Mouse (Mus musculus) kidney, embryonic 16.5 days (tissue): ENCODE results near the gene Tbl1x. TPM values are rescaled to one million over a fixed set of nuclear protein-coding genes. Genes with fewer than 3 reads are reported as not detected.

ENCODE experiments used
- ATAC-seq: fragments of 200-750 bp; cut with Nextera tagmentation; 2 replicates; pipeline ENCODE4 v1.8.0; 2017; ENCODE audit warnings: moderate TSS enrichment; ENCODE audit not compliant: low FRiP score, low TSS enrichment
- H3K27ac ChIP-seq: fragments of 300-500 bp; sonication (generic); 2 replicates; pipeline ENCODE4 v1.5.1; 2014; ENCODE audit warnings: low read length
- H3K27me3 ChIP-seq: fragments of 300-500 bp; sonication (generic); 2 replicates; pipeline ENCODE4 v1.6.1; 2014; ENCODE audit warnings: low read length, control low read depth, mixed read lengths; ENCODE audit not compliant: insufficient read depth
- H3K36me3 ChIP-seq: fragments of 300-500 bp; sonication (generic); 2 replicates; pipeline ENCODE4 v1.6.1; 2014; ENCODE audit warnings: low read length, control low read depth, mixed read lengths; ENCODE audit not compliant: insufficient read depth
- H3K4me1 ChIP-seq: fragments of 300-500 bp; sonication (generic); 2 replicates; pipeline ENCODE4 v1.6.1; 2014; ENCODE audit warnings: low read length, control low read depth, mixed read lengths; ENCODE audit not compliant: insufficient read depth
- H3K4me2 ChIP-seq: fragments of 300-500 bp; sonication (generic); replicated peaks from 2 replicates; pipeline ENCODE4 v1.6.1; 2014; ENCODE audit warnings: low read depth, low read length
- H3K4me3 ChIP-seq: fragments of 300-500 bp; sonication (generic); 2 replicates; pipeline ENCODE4 v1.5.1; 2014; ENCODE audit warnings: mild to moderate bottlenecking, low read length
- H3K9ac ChIP-seq: fragments of 300-500 bp; sonication (generic); replicated peaks from 2 replicates; pipeline ENCODE4 v1.6.1; 2014; ENCODE audit warnings: low read length
- H3K9me3 ChIP-seq: fragments of 300-500 bp; sonication (generic); 2 replicates; pipeline ENCODE4 v1.6.1; 2016; ENCODE audit warnings: low read length, control low read depth
- WGBS: fragments of 180-500 bp; shearing (Covaris S2); extraction: QIAGEN DNeasy Blood & Tissue Kit; methylation state at CpG from one replicate; pipeline ENCODE4 v1.1.7; 2014; 5-methylcytosine and 5-hydroxymethylcytosine counted together
- polyA plus RNA-seq: library from polyadenylated mRNA; unstranded; fragments of >200 nt; fragmentation: Nextera tagmentation; extraction: Ambion mirVana; gene quantifications from 2 replicates; pipeline ENCODE4 v1.2.1, GENCODE M21; 2015

Tbl1x gene
- polyA plus RNA-seq, 1 experiment from 2014 or later = 79.6 TPM

DNA sequence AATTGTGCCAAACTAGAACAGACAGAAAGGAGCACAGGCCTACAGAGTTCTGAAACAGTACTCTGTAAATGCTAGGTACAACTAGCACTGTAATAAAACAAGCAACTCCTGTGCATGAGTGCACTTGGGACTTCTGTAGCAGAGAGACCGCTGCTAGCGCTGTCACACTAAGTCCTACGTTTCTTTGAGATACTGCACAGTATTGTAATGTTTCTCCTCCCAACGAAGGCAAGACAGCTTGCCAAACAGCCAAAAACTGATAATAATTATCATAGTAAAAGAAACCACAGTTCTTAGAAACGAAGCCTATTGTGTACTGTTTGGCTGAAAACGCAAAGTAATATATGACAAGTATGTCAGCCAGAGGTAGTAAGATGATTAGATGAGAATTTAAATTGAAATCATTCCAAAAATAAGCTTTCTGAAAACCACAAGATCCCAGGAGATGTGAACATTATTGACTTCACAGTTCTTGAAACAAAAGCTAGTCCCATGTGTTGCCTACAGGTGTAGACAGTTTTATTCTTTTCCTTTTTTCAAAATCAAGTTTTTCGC is 83.9 kb downstream of the Tbl1x start:
- 70% methylated on average over 7 of the region's 7 CpGs for WGBS
- ATAC-seq = no peak
- Histone ChIP-seq H3K4me2 (no peak overlapping the region), H3K4me3 (no peak overlapping the region), H3K4me1 (no peaks in the 10 kb centered on the region), H3K36me3 (no peaks in the 10 kb centered on the region), H3K9ac (no peak overlapping the region), H3K27me3 (no peaks in the 10 kb centered on the region), H3K27ac (no peak overlapping the region), H3K9me3 (no peaks in the 10 kb centered on the region)

DNA sequence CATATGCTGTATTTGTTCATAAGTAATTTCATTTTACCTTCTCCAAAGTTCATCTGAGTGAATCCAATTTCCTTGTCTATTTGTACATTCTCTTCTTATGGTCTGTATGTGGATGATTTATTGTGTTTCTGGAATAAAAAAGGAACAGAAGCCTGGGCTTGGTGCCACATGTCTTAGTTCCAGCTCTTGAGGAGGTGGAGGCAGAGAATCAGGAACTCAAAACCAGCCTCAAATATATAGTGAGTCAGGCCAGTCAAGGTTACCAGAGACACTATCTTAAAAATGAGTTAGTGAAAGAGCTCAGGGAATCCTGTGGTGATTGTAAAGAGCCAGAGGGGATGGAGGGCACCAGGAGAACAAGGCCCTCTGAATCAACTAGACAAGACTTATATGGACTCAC is 86.9 kb downstream of the Tbl1x start:
- H3K9me3 ChIP-seq = no peaks in the 10 kb centered on the region
- H3K9ac ChIP-seq = no peak overlapping the region
- H3K4me2 ChIP-seq = no peak overlapping the region
- no peaks in the 10 kb centered on the region for H3K27me3 ChIP-seq
- H3K4me1 ChIP-seq = 0 out of 2 replicates have a peak, but pooled peaks cover 3% of the 10 kb centered on the region
- no peak for ATAC-seq
- H3K36me3 ChIP-seq = no peaks in the 10 kb centered on the region
- no peak overlapping the region for H3K4me3 ChIP-seq
- no peak overlapping the region for H3K27ac ChIP-seq

DNA sequence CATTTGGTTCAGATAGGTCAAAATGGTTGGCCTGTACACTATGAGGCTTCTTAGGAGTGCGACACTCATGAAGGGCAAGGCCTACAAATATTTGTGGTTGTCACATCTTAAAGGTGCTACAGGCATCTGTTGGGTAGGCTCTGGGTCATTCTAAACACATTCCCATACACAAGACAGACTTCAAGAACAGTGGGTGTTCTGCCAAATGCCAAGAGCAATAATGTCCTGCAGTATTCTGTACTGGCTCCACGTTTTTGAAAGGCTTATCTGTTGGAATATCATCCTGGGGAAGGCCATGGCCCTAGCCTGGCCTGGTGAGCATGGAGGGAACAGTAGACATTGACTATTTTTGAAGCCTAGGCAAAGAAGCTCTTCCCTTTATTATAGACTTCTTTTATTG is 87.9 kb downstream of the Tbl1x start:
- Histone ChIP-seq H3K27me3 (no peaks in the 10 kb centered on the region), H3K4me1 (0 out of 2 replicates have a peak, but pooled peaks cover 3% of the 10 kb centered on the region), H3K27ac (no peak overlapping the region), H3K9me3 (no peaks in the 10 kb centered on the region), H3K36me3 (no peaks in the 10 kb centered on the region), H3K9ac (no peak overlapping the region), H3K4me2 (no peak overlapping the region), H3K4me3 (no peak overlapping the region)
- no peak for ATAC-seq
- 73% methylated on average over 2 of the region's 2 CpGs for WGBS

DNA sequence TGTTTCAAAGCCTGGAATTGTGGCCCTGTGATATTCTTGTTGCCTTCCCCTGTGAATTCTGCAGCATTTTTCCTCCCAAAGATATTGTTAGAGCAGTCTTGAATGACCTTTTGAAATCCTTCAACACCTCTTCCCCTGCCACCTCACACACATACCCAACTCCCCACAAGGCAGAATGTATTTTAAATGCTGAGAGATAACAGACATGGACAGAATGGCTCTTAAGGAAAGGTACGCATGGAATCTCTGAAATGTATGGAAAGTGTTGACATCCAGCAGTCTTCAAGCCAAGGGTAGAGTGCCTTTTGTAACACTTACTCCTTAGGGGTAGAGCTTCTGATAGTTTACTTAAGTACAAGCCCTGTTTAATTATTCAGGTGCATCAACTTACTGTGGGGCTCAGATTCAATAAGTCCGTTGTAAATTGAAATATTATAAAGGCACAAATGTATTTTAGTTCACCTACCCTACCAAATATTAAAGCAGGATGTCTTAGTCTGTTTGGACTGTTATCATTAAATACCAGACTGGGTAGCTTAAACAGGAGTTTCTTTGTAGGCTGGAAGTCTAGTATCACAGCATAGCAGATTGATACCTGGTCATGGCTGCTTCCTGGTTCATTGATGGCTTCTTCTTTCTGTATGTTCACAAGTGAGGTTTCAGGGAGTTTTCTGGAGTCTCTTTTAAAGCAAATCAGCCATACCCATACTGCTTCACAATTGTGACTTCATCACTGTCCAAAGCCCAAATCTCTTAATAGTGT is 92.9 kb downstream of the Tbl1x start:
- no peak overlapping the region for H3K9ac ChIP-seq
- no peak for ATAC-seq
- H3K27me3 ChIP-seq = no peaks in the 10 kb centered on the region
- no peaks in the 10 kb centered on the region for H3K9me3 ChIP-seq
- 85% methylated on average over 2 of the region's 2 CpGs for WGBS
- no peaks in the 10 kb centered on the region for H3K36me3 ChIP-seq
- H3K4me1 ChIP-seq = peaks cover 5% of the 10 kb centered on the region; the same call in 1 of the 2 replicates
- no peak overlapping the region for H3K27ac ChIP-seq
- no peak overlapping the region for H3K4me3 ChIP-seq
- H3K4me2 ChIP-seq = no peak overlapping the region

DNA sequence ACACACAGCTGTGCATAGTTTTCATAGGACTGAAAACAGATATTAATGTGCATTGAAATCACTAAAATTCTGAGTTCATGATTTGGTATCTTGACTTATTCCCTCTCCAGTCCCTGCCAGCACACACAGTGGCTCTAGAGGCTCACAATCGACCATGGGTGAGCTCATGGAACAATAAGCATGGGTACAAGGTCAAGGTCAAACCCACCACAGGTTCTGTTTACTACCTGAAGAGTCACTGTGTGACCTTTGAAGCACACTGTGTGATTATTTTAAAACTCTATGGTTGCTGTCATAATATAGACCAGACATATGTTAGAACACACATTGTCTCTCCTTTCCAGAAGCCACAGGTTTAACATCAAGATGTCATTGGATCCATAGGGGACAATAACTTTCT is 96.7 kb downstream of the Tbl1x start:
- H3K27me3 ChIP-seq = no peaks in the 10 kb centered on the region
- no peak overlapping the region for H3K4me3 ChIP-seq
- no peaks in the 10 kb centered on the region for H3K9me3 ChIP-seq
- H3K4me1 ChIP-seq = peaks cover 4% of the 10 kb centered on the region; the same call in 1 of the 2 replicates
- 53% methylated on average over 1 of the region's 1 CpGs for WGBS
- no peak overlapping the region for H3K9ac ChIP-seq
- no peak overlapping the region for H3K4me2 ChIP-seq
- ATAC-seq = no peak
- no peaks in the 10 kb centered on the region for H3K36me3 ChIP-seq
- no peak overlapping the region for H3K27ac ChIP-seq

DNA sequence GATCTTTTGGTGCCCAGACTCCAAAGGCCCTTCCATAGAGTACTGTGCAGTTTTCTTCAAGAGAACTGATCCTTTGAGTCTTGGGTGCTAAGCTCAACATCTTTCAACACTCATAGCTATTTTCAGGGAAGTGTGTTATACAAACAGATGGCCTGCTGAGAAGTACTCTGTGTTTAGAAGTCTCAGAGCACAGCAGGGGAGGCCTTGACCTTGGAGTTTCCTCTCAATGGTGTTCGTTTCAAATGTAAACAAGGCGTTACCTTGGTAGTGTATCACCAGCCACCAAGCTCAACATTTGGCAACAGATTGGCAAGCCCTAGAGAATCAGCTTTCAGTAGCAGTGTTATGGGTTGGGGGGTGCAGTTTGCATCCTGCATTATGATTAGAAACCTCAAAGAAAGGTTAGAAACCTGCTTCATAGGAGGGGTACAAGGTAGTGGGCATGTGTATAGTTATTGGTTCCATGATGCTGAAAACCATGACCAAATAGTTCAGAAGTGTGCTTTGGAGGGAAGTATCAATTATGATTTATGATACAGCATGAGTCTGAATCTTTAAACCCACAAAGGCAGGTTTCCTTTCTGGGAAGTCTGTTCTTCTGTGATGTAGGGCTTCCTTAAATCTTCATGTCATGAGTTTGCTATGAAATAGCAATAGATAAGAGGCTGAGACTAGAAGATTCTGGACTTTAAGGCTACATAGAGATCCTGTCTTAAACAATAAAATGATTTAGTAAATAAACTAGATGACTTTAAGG is 98.3 kb downstream of the Tbl1x start:
- Histone ChIP-seq H3K4me1 (peaks cover 4% of the 10 kb centered on the region; the same call in 1 of the 2 replicates), H3K9me3 (no peaks in the 10 kb centered on the region), H3K4me2 (no peak overlapping the region), H3K27ac (no peak overlapping the region), H3K36me3 (no peaks in the 10 kb centered on the region), H3K9ac (no peak overlapping the region), H3K27me3 (no peaks in the 10 kb centered on the region), H3K4me3 (no peak overlapping the region)
- ATAC-seq = no peak
- 42% methylated on average over 2 of the region's 2 CpGs for WGBS

DNA sequence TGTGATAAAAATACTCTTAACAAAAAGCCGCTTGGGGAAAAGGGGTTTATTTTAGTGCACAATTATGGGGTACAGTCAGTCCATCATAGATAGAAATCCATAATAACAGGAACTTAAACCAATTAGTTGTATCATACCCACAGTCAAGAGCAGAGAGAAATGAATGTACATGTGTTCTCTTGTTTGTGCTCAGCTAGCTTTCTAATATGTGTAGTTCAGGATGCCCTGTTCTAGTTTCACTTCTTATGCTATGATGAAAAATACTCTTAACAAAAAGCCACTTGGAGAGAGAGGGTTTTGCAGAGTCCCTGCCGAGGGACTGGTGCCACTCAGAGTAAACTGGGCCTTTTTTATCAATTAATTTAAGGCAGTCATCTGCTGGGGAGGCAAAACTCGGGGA is 101.1 kb downstream of the Tbl1x start:
- Histone ChIP-seq H3K27ac (no peak overlapping the region), H3K9me3 (no peaks in the 10 kb centered on the region), H3K36me3 (no peaks in the 10 kb centered on the region), H3K9ac (no peak overlapping the region), H3K4me1 (peaks cover 10% of the 10 kb centered on the region), H3K4me3 (no peak overlapping the region), H3K27me3 (no peaks in the 10 kb centered on the region), H3K4me2 (no peak overlapping the region)
- ATAC-seq = no peak
- WGBS = 76% methylated on average over 3 of the region's 3 CpGs

DNA sequence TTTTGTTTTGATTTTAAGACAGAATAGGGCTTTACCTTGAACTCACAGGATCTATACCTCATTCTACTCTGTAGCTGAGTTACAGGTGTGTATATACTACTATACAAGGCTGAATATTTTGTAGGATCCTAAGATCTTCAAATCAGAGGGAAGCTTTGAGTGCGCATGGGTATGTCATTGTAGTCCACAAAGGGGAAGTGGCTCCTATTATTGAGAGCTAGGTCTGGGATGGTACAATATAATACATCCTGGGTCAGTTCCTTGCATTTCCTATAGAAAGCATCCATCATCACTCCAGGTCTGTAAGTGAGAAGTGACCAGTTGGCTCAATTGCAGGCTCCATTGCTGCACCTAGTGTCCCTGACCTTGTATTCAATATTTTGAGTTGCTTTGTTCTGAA is 102.2 kb downstream of the Tbl1x start:
- no peak for ATAC-seq
- Histone ChIP-seq H3K36me3 (no peaks in the 10 kb centered on the region), H3K4me2 (no peak overlapping the region), H3K9me3 (no peaks in the 10 kb centered on the region), H3K27me3 (no peaks in the 10 kb centered on the region), H3K4me1 (peaks cover 10% of the 10 kb centered on the region), H3K4me3 (no peak overlapping the region), H3K27ac (no peak overlapping the region), H3K9ac (no peak overlapping the region)
- 97% methylated on average over 1 of the region's 1 CpGs for WGBS

DNA sequence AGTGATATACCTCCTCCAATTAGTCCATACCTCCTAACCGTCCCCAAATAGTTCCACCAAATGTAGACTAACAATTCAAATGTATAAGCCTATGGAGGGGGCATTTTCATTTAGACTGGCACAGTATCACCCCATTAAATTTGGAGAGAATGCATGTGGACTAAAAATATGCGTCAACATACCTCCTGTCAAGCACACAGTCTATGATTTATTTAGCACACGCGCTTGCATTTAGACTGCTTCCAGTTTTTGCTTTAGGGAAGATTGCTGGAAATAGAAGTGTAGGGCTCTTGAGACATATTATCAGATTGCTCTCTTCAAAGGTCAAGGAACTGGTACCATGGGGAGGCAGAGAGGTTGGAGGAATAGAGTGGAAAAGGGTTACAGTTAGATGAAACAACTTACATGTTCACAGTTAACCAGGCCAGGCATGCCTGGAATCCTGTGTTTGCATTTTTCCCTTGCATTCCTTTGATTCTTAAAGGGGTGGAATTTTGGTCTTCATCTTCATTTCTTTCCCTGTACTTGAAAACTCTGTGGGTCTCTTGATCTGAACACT is 105.0 kb downstream of the Tbl1x start:
- Histone ChIP-seq H3K36me3 (no peaks in the 10 kb centered on the region), H3K9ac (no peak overlapping the region), H3K27ac (no peak overlapping the region), H3K4me1 (peaks cover 6% of the 10 kb centered on the region), H3K4me2 (no peak overlapping the region), H3K9me3 (no peaks in the 10 kb centered on the region), H3K4me3 (no peak overlapping the region), H3K27me3 (no peaks in the 10 kb centered on the region)
- whole genome bisulfite sequencing = 59% methylated on average over 4 of the region's 4 CpGs
- ATAC-seq = no peak
